In the genomic region with DNA sequence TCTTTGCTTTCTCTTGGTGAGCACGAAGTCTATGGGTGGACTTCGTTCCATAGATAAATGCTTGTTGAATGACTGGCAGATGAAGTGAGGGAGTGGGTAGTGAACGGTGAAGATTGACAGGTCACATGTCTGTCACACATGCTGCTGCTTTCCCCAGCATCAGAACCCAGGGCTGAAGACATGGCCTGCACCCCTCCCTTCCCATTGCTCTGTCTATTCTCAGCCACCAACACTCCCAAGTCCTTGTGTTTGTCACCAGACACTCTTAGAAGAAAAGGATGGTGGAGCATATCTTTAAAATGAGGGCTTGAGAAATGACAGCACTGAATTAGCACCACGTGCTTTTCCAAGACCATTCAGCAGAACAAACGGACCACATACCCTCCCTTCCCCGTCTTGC, we compare ENCODE assay signal across 15 mouse cellular contexts.
"Had no signal": no experiment of that assay in that cellular context is flagged by ENCODE, and none has a peak within 500 bp of the region (broad histone marks: within the 10 kb centered on the region; RNA-seq: fewer than 3 reads in every experiment).

No protein-coding gene starts in this region.

- DNase-seq: retina, postnatal 1 day; right cerebral cortex, adult 18-20 months; right cerebral cortex, postnatal 14 days; right cerebral cortex, postnatal 25 days; right cerebral cortex, postnatal 4 days; spleen, adult 18-20 months; thymus, adult 18-20 months; thymus, adult 2 months; thymus, postnatal 14 days; thymus, postnatal 25 days; thymus, postnatal 36 days; thymus, postnatal 4 days had no signal

- H3K9ac ChIP-seq: neural tube, embryonic 15.5 days; stomach, embryonic 15.5 days had no signal

- H3K4me3 ChIP-seq: neural tube, embryonic 15.5 days; stomach, embryonic 15.5 days had no signal

- H3K4me1 ChIP-seq: neural tube, embryonic 15.5 days had no signal

- H3K36me3 ChIP-seq: neural tube, embryonic 15.5 days; stomach, embryonic 15.5 days had no signal

- H3K27ac ChIP-seq: neural tube, embryonic 15.5 days; stomach, embryonic 15.5 days; stomach, postnatal 0 days had no signal

- H3K9me3 ChIP-seq: neural tube, embryonic 15.5 days; stomach, embryonic 15.5 days had no signal

- H3K4me2 ChIP-seq: neural tube, embryonic 15.5 days; stomach, embryonic 15.5 days had no signal

- H3K27me3 ChIP-seq: neural tube, embryonic 15.5 days; stomach, embryonic 15.5 days had no signal
